Mouse (Mus musculus) layer of hippocampus, adult 2 months (tissue): Measurements from ENCODE around the gene Gga2. TPM values are rescaled to one million over a fixed set of nuclear protein-coding genes. Genes with fewer than 3 reads are reported as not detected.
A peak's percentile ranks its signal among the peaks of the same experiment; 100 is the strongest.

Source experiments
- DNase-seq, 2 experiments: peaks; one replicate each; pipeline ENCODE4 v3.0.0; 2022; ENCODE audit warnings: low spot score in 2 of 2
- H3K27ac ChIP-seq: fragments of 200-600 bp; 2 replicates; pipeline ENCODE4 v1.8.1; 2022
- H3K4me3 ChIP-seq: fragments of 200-600 bp; 2 replicates; pipeline ENCODE4 v1.8.1; 2022; ENCODE audit warnings: mild to moderate bottlenecking
- CTCF ChIP-seq: fragments of 200-600 bp; conservative IDR thresholded peaks from 2 replicates; pipeline ENCODE4 v1.8.1; 2022; ENCODE audit warnings: antibody characterized with exemption, mild to moderate bottlenecking, moderate library complexity
- total RNA-seq, 2 experiments: library from RNA; stranded (reverse); gene quantifications; 2 replicates each; pipeline ENCODE4 v1.2.3; 2021

Gene Gga2
- total RNA-seq, 2 experiments from 2014 or later: 29.9 to 32.5 TPM

DNA sequence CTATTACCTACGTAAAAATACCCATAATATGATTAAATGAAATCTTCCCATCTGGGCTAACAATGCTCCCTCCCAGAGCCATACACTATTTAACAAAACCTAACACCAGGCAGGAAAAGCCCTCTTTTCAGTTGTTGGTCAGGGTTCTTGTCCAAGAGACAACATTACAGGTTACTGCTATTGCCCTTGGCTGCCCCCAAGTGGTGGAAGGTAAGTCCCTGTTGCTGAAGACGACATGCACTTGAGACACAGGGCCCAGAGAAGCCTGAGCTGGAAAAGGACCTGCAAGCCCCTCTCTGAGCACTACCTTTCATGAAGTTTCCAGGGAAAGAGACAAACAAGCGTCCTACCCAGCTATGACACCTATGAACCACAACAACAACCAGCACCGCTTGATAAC is 46.0 kb downstream of the Gga2 start:
- Histone ChIP-seq H3K4me3 (no peak overlapping the region), H3K27ac (no peak overlapping the region)
- peak in 1 of 2 experiments; percentile 55 for DNase-seq
- TF ChIP-seq CTCF: peak; percentile 83

DNA sequence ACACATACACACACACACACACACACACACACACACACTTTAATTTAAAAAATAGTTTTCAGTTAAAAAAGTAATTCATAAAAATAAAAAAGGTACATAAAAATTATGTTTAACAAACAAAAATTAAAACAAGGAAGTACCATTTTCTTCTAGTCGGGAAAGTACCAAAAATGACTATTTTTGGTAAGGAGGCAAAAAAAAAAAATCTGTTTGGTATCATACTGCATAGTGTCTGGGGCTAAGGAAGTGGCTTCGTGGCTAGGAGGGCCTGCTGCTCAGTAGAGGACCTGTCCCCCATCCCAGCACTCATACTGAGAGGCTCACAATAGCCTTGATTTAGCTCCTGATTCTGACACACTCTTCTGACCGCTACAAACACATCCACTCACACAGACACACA is 49.3 kb downstream of the Gga2 start:
- no peak for DNase-seq
- Histone ChIP-seq H3K27ac (no peak overlapping the region), H3K4me3 (no peak overlapping the region)
- no peak for TF ChIP-seq CTCF

DNA sequence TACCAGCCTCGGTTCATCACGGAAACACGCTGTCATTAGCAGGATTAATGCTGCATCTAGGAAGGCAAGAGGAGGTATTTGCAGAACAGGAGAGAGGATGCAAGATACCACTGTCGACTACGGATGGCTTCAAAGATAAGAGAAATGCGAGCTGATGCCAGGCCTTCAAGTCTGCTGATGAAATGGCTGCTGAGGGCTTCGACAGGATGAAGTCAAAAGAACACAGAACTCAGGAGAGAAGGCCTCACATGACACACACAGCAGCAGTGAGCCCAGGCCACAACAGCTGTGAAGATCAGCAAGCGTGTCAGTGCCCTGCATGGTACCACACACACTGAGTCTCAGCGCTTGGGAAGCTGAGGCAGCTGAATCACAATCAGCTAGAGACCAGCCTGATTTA is 50.8 kb downstream of the Gga2 start:
- Histone ChIP-seq H3K27ac (no peak overlapping the region), H3K4me3 (no peak overlapping the region)
- DNase-seq: no peak
- no peak for TF ChIP-seq CTCF

DNA sequence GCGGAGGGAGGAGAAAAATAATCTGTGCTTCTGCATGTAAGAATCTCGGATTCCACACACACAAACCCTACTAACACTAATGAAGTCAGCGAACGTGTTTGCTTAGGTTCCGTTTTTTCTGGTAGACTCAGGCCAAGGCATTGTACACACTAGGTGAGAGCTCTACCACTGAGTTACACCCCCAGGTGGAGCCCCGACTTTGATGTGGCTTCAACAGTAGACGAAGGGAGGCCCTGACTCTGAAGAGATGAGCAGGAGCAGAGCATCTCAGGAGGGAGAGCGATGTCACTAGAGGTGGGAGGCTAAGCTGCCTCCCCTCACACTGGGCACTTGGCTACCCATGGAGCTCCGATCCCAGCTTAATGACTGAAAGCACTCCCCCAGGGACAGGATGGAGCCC is 52.2 kb downstream of the Gga2 start:
- no peak for DNase-seq
- no peak for TF ChIP-seq CTCF
- no peak overlapping the region for H3K27ac ChIP-seq
- no peak overlapping the region for H3K4me3 ChIP-seq

DNA sequence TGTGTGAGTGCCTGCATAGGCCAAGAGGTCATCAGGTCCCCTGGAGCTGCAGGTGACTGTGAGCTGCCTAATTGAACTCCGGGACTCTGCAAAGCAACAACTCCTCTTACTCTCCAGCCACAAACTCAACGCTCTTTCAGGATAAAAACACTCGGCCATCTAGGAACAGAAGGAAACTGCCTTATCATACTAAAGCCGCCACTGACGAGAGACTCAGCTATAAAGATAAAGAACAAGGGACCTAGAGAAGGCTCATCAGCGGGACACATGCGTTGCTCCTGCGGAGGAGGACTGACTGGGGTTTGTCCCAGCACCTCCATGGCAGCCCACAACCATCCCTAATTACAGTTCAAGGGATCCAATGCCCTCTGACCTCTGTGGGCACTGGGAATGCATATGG is 52.8 kb downstream of the Gga2 start:
- no peak for DNase-seq
- Histone ChIP-seq H3K4me3 (no peak overlapping the region), H3K27ac (no peak overlapping the region)
- no peak for TF ChIP-seq CTCF

DNA sequence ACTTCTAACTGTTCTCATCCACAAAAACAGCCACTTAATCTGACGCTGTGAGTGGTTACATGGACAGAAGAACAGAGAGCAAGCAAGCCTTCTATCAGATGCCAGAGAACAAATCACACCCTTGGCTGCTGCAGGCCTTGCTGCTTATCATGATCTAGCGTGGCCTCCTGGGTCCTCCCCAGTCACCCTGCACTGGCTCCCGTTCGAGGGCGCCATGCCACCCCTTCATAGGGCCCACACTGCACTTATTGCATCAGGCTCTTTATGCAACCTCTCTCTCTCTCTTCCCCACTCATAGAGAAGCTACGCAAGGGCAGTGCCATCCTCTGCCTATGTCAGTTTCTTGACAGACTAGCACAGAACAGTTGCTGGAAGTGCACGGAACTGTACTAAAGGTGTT is 54.9 kb downstream of the Gga2 start:
- TF ChIP-seq CTCF: no peak
- DNase-seq: no peak
- Histone ChIP-seq H3K27ac (no peak overlapping the region), H3K4me3 (no peak overlapping the region)

DNA sequence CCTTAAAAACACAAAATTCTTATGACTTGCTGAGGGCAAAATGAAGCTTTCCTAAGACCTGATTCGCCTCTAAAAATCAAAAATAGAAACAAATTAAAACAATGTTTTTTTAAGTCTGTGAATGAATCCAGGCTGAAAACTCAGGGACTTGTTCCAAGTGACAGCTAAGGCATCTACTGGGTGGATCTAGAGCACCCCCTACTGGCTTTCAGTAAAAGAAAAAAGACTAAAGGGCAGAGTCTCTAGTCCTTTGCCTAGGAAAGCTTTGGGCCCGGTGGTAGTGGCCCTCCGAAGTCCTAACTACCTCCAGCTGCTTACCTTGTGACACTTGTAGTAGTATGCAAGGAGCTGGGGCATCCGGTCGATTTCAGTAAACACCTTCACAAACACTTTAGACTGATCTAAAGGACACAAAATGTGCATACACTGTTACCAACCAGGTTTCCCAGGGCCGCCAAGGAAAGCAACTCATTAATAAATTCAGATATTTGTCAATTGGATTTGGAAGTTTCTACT is 57.1 kb downstream of the Gga2 start:
- Histone ChIP-seq H3K4me3 (no peak overlapping the region), H3K27ac (no peak overlapping the region)
- DNase-seq: peak; percentile 60 to 64
- peak; percentile 97 for TF ChIP-seq CTCF

DNA sequence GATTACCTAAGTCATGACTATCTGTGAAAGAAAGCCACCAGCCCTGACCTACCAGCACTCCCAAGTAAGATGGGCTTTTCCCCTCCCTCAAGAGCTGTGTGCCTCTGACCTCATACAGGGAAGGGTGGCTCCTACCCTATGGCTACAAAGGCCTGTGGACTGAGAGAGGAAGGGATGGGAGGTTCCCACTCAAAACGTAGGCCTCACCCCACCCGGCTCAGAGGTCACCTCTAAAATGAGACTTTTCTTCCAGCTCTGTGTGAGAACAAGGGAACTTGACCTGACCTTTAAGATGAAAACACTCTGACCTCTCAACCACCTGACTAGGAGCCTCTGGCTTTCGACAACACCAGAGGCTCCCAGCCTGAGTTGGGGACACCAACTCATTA is 58.5 kb downstream of the Gga2 start:
- TF ChIP-seq CTCF: no peak
- no peak for DNase-seq
- H3K4me3 ChIP-seq: no peak overlapping the region
- no peak overlapping the region for H3K27ac ChIP-seq

DNA sequence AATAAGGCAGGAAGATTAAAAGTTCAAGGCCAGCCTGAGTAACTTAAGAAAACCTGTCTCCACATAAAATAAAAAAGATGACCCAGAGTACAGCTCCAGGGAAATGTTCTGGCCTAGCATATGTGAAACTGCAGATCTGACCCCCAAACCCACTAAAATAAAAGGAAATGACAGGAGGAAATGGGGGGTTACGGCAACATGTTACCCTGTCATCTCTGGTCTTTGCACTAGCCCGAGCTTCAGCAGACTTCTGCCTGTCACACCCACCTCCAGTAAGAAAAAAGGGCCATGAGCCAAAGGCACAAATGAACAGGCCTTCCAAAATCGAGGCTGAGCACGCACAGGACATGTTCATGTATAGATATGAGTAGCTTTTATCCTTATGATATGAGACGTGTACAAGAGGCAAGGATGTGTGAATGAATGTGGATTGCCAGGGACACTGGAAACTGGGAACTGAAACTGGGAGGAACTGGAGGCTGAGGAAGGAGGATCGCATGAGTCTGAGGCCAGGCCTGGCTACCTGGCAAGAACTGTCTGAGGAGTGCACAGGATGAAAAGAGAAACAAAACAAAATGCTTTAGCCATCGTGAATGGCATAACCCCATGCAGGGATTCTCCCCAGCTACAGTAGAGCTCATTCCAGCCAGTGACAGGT is 59.0 kb downstream of the Gga2 start:
- H3K4me3 ChIP-seq: no peak overlapping the region
- TF ChIP-seq CTCF: no peak
- no peak overlapping the region for H3K27ac ChIP-seq
- no peak for DNase-seq

DNA sequence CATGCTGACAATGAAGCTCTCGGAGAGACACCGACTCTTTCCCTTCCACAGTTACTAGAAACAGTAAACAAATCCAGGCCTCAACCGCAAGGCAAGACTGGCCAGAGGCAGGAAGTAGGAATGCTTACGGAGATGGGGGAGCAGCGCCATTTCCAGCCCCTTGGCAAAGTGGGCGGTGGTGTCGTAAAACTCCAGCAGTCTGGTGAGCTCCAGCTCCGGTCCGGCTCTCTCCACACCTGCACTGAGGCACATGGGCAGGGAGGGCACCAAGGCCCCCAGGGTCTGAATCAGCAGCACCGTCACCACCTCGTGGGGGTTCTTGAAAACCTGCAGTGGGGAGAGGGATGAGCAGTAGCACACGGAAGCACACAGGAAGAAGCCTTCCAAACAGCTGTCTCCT is 65.2 kb downstream of the Gga2 start:
- TF ChIP-seq CTCF: no peak
- no peak for DNase-seq
- Histone ChIP-seq H3K4me3 (no peak overlapping the region), H3K27ac (no peak overlapping the region)

DNA sequence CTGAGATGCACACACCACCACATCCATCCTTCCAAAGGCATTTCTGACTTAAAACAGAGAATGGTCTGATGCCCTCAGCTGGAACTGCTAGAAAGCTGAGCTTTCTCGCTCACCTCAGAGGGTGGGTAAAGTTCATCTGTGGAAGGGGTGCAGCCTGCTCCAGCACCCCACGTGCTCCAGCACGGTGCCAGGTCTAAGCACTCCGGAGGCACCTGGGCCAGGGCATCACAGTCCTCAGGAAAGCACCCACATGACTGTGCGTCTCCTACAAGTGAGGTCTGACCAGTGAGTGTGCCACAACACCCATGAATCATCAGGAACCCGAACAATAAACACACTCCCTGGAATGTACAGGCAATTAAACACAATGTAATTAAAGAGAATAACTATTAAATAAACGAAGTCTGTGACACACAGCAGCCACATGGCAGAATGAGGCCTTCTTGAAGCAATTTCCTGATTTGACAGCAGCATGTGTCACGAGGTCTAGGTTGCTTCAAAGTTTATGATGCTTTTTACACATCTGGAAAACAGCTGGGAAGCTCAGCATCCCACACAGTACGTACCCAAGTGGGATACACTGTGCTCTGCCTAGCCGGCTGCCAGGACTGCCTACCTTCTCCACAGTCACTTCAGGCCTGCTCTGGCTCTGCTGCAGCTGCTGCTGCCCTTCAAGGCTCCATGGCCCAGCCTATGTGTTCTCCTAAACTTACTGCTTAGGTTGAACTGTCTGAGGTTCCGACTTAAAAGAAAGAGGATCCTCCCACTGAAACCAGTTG is 65.9 kb downstream of the Gga2 start:
- no peak overlapping the region for H3K27ac ChIP-seq
- no peak overlapping the region for H3K4me3 ChIP-seq
- no peak for DNase-seq
- TF ChIP-seq CTCF: no peak

DNA sequence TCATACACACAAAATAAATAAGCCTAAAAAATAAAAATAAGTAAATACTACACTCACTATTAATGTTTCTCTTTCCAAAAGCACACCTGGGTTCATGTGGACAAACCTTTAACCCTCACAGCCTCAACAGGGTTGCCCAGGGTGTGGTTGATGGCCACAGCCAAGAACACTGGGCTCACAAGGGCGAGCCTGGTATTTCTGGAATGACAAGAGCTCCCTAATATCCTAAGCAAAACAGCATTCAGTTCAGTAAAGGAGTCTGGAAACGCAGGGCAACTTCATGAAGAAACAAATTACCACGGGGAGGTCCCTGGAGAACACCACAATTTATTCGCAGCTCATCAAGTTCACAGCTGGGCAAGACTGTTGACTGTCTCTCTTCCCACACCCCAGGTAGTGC is 73.5 kb downstream of the Gga2 start:
- no peak overlapping the region for H3K4me3 ChIP-seq
- no peak overlapping the region for H3K27ac ChIP-seq
- TF ChIP-seq CTCF: no peak
- no peak for DNase-seq

DNA sequence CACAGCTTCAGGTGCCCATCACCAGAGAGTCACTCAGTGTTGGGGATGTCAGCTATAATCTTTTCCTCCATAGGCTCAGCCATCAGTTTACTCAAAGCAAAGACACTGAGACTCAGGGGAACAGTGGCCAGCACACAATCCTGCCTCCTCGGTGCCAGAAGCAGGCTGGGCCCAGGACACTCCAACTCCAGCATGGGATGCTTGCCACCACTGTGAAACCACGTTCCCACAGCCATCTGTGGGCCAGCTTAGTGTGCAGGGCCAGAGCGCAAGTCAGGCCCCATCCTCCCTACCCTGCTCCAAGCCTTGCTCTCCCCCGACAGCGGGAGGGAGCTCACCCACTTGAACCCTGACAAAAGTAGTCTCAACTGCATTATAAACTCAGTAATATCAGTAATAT is 74.8 kb downstream of the Gga2 start:
- no peak for TF ChIP-seq CTCF
- Histone ChIP-seq H3K27ac (no peak overlapping the region), H3K4me3 (no peak overlapping the region)
- DNase-seq: no peak

DNA sequence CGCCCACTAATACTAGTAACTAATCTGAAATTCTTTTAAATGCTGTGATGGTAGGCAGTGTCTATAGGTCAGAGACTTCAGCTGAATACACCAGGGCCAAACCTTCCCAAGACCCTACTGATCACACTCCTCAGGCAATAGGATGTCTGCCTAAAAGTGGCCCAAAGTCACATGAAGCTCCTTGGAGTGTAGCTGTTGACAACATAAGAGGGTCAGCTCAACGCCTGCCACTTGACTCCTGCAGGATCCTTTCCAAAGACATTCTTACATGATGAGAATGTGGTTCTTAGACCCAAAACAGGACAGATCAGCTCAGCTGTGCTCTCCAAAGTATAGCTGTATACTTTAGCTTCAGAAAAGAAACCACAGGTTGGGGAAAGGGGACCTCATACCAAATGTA is 78.7 kb downstream of the Gga2 start:
- no peak for TF ChIP-seq CTCF
- DNase-seq: no peak
- Histone ChIP-seq H3K4me3 (no peak overlapping the region), H3K27ac (no peak overlapping the region)
